Mouse (Mus musculus): ENCODE data around the gene Psmc4. TPM values are rescaled to one million over a fixed set of nuclear protein-coding genes. Genes with fewer than 3 reads are reported as not detected.

The Psmc4 gene
- total RNA-seq (2021) = 100 to 1,000 TPM; 122 to 132 TPM

- DNase-seq (ENCODE audit: extremely low spot score in 1 of 2, low spot score in 1 of 2) = peak; percentile 89 to 99
Observed at GRCm38 (mm10) chr7:28049476-28050409, at the start of gene Psmc4. Gene Psmc4, minus strand, starts transcription at chr7:28050101.

DNA sequence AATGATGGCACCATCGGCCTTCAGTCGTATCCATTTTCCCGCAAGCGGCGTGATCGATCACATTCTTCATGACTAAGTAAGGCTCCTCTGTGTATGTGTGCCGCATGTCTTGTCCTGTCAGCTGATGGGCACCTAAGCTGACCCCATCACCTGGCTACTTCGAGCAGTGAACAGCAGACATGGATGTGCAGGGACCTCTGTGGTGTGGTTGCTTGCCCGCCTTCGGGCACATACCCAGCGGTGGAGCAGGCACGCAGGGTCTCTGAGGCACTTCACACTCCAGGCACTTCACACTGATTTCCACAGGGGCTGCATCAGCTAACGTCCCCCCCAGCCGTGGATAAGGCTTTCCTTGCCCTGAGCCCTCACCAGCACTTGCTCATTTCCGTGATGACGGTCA lies 49.2 kb upstream of the Psmc4 start:
- DNase-seq (ENCODE audit: extremely low spot score in 1 of 2, low spot score in 1 of 2) = no peak

DNA sequence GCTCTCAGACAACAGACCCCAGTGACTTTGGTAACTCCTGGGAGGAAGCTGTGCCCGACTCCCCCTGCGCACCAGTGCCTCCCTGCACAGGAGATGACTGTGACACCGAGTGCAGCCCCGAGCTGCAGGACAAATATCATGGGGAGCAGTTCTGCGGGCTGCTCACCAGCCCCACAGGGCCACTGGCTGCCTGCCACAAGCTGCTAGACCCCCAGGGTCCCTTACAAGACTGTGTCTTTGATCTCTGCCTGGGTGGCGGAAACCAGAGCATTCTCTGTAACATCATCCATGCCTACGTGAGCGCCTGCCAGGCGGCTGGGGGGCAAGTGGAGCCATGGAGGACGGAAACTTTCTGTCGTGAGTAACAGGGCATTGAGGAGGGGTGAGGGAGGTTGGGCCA lies 43.6 kb upstream of the Psmc4 start:
- no peak for DNase-seq (ENCODE audit: extremely low spot score in 1 of 2, low spot score in 1 of 2)

DNA sequence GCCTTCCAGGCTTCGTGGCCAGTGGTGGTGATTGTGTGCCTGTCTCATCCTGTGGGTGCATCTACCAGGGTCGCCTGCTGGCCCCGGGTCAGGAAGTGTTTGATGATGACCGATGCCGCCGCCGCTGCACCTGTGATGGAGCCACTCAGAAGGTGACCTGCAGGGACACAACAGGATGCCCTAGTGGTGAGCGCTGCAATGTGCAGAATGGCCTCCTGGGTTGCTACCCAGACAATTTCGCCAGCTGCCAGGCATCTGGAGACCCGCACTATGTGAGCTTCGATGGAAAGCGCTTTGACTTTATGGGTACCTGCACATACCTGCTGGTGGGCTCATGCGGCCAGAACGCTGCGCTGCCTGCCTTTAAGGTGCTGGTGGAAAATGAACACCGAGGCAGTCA lies 36.3 kb upstream of the Psmc4 start:
- no peak for DNase-seq (ENCODE audit: extremely low spot score in 1 of 2, low spot score in 1 of 2)

GRCm38 (mm10) chr7:28084215-28084614 lies 34.3 kb upstream of the Psmc4 start:
- no peak for DNase-seq (ENCODE audit: extremely low spot score in 1 of 2, low spot score in 1 of 2)

DNA sequence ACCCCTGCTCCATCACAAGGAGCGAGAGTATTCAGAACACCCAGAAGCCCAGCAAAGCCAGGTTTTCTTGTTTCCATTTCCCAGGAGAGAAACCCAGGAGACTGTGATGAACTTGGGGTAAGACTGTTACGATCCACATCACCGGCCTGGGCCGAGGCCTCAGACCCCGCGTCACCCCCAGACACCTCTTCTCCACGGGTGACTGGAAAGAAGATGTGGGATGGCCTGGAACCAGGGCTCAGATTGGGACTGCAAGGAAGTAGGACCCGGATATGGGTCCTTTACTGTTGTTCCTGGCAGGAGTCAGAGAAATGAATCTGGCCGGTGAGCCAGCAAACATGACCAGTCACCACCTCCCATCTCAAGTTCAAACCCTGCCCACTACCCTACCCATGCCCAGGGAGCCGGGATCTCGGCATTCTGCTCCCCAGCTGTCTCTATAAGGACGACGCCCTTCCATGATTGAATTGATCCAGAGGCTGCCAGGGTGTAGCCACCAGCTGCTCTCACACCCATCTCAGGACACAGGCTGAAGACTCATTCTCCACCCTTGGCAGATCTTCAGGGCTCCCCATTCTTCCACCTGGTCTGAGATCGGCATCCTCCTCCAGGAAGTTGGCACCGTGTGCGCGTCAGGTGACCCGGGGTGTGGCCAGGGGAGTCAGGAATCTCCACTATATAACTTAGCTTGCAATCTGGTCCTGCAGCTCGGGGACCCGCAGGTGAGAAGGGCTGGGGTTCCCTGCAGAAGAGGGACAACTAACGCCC lies 20.8 kb upstream of the Psmc4 start, which contains the start of gene Fcgbp:
Gene Fcgbp (plus strand): TSS at position 706 of the 768 bp plus-strand sequence.
- DNase-seq (ENCODE audit: extremely low spot score in 1 of 2, low spot score in 1 of 2) = no peak

DNA sequence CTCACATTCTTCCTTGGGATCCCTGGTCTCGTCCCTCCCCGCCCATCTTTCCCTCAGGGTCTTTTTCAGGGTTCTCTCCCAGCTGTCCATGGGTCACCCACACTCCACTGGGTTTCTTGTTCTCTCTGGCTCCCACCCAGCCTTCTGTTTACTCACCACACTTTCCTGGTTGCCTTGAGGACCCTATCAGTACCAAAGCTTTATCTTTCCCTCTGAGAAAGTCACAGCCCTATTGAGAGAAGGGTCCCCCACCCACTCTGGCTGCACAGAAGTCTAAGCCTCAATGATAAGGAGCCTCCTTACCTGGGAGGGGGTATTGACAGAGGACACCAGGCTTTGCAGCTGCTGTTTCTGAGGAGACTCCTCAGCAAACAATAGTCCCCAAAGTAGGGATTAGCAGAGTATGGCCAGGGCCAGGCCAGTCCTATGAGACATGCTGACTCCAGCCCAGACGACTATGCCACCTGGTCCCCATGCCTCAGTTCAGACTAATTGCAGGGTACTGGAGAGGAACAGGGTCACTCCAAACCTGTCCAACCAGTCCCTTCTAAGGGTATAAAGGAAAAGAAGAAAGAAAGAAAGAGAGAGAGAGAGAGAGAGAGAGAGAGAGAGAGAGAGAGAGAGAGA lies 19.8 kb upstream of the Psmc4 start:
- DNase-seq (ENCODE audit: extremely low spot score in 1 of 2, low spot score in 1 of 2) = no peak

GRCm38 (mm10) chr7:28068661-28069060 lies 18.8 kb upstream of the Psmc4 start:
- DNase-seq (ENCODE audit: extremely low spot score in 1 of 2, low spot score in 1 of 2) = no peak

GRCm38 (mm10) chr7:28059972-28060371 lies 10.1 kb upstream of the Psmc4 start:
- no peak for DNase-seq (ENCODE audit: extremely low spot score in 1 of 2, low spot score in 1 of 2)

- no peak for DNase-seq (ENCODE audit: extremely low spot score in 1 of 2, low spot score in 1 of 2)
Observed at GRCm38 (mm10) chr7:28053046-28053930, 3.4 kb upstream of the Psmc4 start.

DNA sequence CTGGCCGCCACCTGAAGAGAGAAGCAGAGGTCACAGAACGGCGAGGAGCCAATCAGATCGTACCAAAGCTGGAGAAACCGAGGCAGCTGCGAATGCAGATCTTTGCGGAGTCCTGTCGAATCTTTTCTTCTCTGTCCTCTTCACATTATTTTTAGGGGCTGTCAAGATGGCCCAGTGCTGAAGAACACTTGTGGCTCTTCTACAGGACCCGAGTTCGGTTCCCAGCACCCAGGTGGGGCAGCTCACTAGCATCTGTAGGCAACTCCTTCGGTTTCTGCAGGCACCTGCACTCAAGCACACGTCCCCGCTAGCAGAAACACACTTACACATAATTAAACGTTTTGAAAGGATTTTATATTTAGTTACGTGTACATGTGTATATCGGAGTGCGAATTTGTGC lies 683 bp upstream of the Psmc4 start:
- no peak for DNase-seq (ENCODE audit: extremely low spot score in 1 of 2, low spot score in 1 of 2)

DNA sequence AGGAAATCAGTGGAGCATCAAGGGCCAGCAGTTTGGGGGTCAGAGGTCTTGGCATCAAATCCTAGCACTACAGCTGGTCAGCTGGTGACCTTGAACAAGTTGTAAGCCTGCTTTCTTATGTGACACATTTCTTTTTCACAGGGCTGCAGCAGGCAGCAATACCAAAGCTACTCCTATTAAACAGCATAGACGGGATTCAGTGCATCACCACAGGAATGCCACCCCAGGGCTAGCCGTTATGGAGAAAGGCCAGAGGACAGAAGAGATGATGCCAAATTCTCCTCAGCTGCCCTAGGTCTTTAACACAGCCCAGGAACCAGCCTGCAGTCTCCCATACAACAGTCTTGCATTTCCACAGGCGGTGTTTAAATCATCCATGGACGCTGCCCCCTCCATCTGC lies 5.4 kb downstream of the Psmc4 start:
- no peak for DNase-seq (ENCODE audit: extremely low spot score in 1 of 2, low spot score in 1 of 2)

DNA sequence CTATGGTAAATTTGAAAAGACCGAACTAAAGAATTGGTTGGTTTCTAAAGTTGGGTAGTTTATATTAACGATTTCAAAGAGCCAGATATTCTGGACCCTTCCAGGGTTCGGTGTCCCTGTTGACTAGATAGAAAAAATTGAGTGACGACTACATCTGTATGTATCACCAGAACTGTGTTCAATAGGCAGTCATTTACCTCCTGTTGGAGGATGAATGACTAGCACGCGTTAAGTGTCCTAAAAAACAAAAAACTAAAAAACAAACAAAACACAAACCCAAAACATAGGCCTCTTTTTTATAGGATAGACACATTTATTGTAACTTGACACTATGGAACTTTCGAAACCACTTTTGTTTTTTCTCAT lies 35.5 kb downstream of the Psmc4 start:
- no peak for DNase-seq (ENCODE audit: extremely low spot score in 1 of 2, low spot score in 1 of 2)

GRCm38 (mm10) chr7:28013549-28014444 lies 36.1 kb downstream of the Psmc4 start, which contains the start of gene Zfp850:
Gene Zfp850, minus strand, starts transcription at chr7:28014115.
- peak; percentile 70 to 77 for DNase-seq (ENCODE audit: extremely low spot score in 1 of 2, low spot score in 1 of 2)

DNA sequence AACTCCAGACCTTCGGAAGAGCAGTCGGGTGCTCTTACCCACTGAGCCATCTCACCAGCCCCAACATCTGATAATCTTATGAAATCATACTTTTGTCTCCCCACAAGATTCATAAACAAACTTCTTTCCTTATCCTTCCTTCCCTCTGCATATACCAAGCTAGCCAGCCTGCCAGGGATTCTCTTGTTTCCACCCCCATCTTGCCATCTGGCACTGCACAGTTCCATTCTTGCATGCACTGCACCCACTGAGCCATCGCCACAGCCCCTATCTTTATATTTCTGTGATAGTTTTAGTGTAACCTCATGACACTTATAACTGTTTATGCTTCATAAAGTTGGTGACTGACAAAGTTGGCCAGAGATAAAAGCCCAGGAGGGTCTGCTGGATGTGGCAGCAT lies 39.6 kb downstream of the Psmc4 start:
- DNase-seq (ENCODE audit: extremely low spot score in 1 of 2, low spot score in 1 of 2) = peak in 1 of 2 experiments; percentile 28
